Mouse (Mus musculus) embryonic facial prominence, embryonic 13.5 days (tissue): ENCODE data around the gene Ocm. TPM values are rescaled to one million over a fixed set of nuclear protein-coding genes. Genes with fewer than 3 reads are reported as not detected.
"Not testable (repeated sequence)": the region's sequence is repeated elsewhere in the genome, so short reads cannot be mapped to it uniquely, and the experiment has no call there.

Experiments used
- ATAC-seq: fragments of 200-750 bp; cut with Nextera tagmentation; 2 replicates; pipeline ENCODE4 v1.8.0; 2017; ENCODE audit warnings: low read depth; ENCODE audit not compliant: insufficient number of reproducible peaks, insufficient read depth, low FRiP score, low TSS enrichment
- H3K27ac ChIP-seq: fragments of 300-500 bp; sonication (generic); 2 replicates; pipeline ENCODE4 v1.5.1; 2015; ENCODE audit warnings: moderate library complexity, mild to moderate bottlenecking, inconsistent platforms
- H3K27me3 ChIP-seq: fragments of 300-500 bp; sonication (generic); 2 replicates; pipeline ENCODE4 v1.6.1; 2015; ENCODE audit warnings: mild to moderate bottlenecking, inconsistent platforms
- H3K36me3 ChIP-seq: fragments of 300-500 bp; sonication (generic); 2 replicates; pipeline ENCODE4 v1.6.1; 2015; ENCODE audit warnings: mild to moderate bottlenecking, inconsistent platforms
- H3K4me1 ChIP-seq: fragments of 300-500 bp; sonication (generic); 2 replicates; pipeline ENCODE4 v1.6.1; 2015; ENCODE audit warnings: inconsistent platforms
- H3K4me2 ChIP-seq: fragments of 300-500 bp; sonication (generic); 2 replicates; pipeline ENCODE4 v1.6.1; 2015; ENCODE audit warnings: moderate library complexity, mild to moderate bottlenecking, inconsistent platforms
- H3K4me3 ChIP-seq: fragments of 300-500 bp; sonication (generic); 2 replicates; pipeline ENCODE4 v1.5.1; 2015; ENCODE audit warnings: mild to moderate bottlenecking, inconsistent platforms
- H3K9ac ChIP-seq: fragments of 300-500 bp; sonication (generic); 2 replicates; pipeline ENCODE4 v1.6.1; 2015; ENCODE audit warnings: mild to moderate bottlenecking, inconsistent platforms
- H3K9me3 ChIP-seq: fragments of 300-500 bp; sonication (generic); 2 replicates; pipeline ENCODE4 v1.6.1; 2016; ENCODE audit warnings: inconsistent platforms
- WGBS: fragments of 180-500 bp; shearing (Covaris S2); methylation state at CpG from one replicate; pipeline ENCODE4 v1.1.7; 2015; ENCODE audit warnings: mixed read lengths; 5-methylcytosine and 5-hydroxymethylcytosine counted together
- polyA plus RNA-seq: library from polyadenylated mRNA; unstranded; fragments of >200 nt; fragmentation: Nextera tagmentation; extraction: Ambion mirVana; gene quantifications from 2 replicates; pipeline ENCODE4 v1.2.1, GENCODE M21; 2015

The Ocm gene
- polyA plus RNA-seq, 1 experiment from 2014 or later: not detected

DNA sequence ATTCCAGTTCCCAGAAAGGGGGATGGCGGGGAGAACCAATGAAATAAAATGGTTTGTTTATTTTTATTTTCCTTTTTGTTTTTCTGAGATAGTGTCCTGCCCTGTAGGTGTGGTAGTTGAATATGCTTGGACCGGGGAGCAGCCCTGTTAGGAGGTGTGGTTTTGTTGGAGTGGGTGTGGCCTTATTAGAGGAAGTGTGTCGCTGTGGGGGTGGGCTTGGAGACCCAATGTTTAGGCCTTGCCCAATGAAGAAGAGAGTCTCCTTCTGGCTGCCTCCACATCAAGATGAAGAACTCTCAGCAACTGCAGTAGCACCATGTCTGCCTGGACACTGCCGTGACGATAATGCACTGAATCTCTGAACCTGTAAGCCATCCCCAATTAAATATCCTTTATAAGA, 13.4 kb upstream of the Ocm start:
- WGBS: 90% methylated on average over 5 of the region's 5 CpGs
- H3K4me1 ChIP-seq: no peaks in the 10 kb centered on the region
- ATAC-seq: no peak
- no peak overlapping the region for H3K4me2 ChIP-seq
- no peak overlapping the region for H3K27ac ChIP-seq
- no peaks in the 10 kb centered on the region for H3K9me3 ChIP-seq
- no peak overlapping the region for H3K4me3 ChIP-seq
- no peaks in the 10 kb centered on the region for H3K36me3 ChIP-seq
- H3K9ac ChIP-seq: no peak overlapping the region
- no peaks in the 10 kb centered on the region for H3K27me3 ChIP-seq

DNA sequence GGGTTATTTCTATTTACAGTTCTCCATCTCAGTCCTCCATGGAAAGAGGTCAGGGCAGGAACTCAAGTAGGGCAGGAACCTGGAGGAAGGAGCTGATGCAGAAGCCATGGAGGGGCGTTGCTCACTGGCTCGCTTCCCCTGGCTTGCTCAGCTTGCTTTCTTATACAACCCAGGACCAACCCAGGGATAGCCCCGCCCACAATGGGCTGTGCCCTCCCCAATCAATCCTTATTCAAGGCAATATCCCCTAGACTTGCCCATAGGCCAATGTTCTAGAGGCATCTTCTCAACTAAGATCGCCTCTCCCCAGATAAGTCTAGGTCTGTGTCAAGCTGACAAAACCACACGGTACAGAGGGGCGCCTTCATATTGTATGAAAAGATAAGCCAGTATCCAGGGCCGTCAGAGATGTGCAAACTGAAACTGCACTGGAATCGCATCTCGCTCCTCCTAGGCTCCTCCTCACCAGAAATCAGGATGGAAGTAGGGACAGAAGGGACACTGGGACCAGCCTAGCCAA, 12.7 kb upstream of the Ocm start:
- H3K4me3 ChIP-seq: no peak overlapping the region
- no peaks in the 10 kb centered on the region for H3K9me3 ChIP-seq
- H3K36me3 ChIP-seq: no peaks in the 10 kb centered on the region
- no peaks in the 10 kb centered on the region for H3K4me1 ChIP-seq
- no peak overlapping the region for H3K27ac ChIP-seq
- no peak overlapping the region for H3K4me2 ChIP-seq
- H3K9ac ChIP-seq: no peak overlapping the region
- H3K27me3 ChIP-seq: no peaks in the 10 kb centered on the region
- WGBS: 80% methylated on average over 9 of the region's 9 CpGs
- ATAC-seq: no peak

DNA sequence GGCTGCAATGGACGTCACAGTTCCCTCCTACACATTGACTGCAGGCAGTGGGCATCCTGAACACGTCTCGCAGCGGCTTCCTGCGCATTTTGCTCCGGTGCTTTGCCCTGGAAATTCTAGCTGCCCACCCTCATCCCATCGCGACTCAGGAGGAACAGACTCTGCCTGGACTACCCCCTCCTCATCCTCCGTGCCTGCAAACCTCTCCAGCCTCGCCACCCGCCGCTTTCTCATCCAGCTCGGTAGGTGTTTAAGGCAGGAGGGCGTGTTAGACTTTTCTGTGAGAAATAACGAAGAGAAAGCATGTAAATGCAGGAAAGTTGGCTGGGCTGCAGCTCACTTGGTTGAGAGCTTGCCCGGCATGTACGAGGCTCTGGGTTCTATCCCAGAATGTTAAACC, 10.5 kb upstream of the Ocm start:
- Histone ChIP-seq H3K27me3 (no peaks in the 10 kb centered on the region), H3K4me2 (no peak overlapping the region), H3K9me3 (no peaks in the 10 kb centered on the region), H3K4me3 (no peak overlapping the region), H3K27ac (no peak overlapping the region), H3K36me3 (no peaks in the 10 kb centered on the region), H3K9ac (no peak overlapping the region), H3K4me1 (no peaks in the 10 kb centered on the region)
- ATAC-seq: no peak
- 63% methylated on average over 17 of the region's 17 CpGs for WGBS

DNA sequence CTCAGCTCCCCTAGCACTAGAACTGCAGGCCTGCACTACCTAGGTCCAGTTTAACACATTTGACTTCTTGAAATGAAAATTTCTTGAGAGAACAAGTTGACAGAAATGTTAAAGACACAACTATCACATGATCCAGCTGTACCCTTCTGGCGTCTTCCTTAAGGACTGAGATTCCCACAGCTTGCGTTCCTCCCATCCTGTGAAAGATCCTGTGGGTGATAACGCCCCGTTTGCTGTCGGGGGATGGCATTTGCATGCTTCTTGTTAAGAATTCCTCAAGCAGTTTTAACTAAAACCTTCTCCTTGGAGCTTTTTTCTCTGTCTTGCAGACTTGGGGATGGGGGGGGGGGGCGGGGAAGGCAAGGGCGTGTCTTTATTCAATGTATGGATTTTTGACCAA, 8.1 kb upstream of the Ocm start:
- no peaks in the 10 kb centered on the region for H3K36me3 ChIP-seq
- H3K9me3 ChIP-seq: no peaks in the 10 kb centered on the region
- no peaks in the 10 kb centered on the region for H3K27me3 ChIP-seq
- no peaks in the 10 kb centered on the region for H3K4me1 ChIP-seq
- no peak overlapping the region for H3K4me3 ChIP-seq
- H3K9ac ChIP-seq: no peak overlapping the region
- H3K27ac ChIP-seq: no peak overlapping the region
- H3K4me2 ChIP-seq: no peak overlapping the region
- WGBS: 76% methylated on average over 7 of the region's 7 CpGs
- ATAC-seq: no peak

DNA sequence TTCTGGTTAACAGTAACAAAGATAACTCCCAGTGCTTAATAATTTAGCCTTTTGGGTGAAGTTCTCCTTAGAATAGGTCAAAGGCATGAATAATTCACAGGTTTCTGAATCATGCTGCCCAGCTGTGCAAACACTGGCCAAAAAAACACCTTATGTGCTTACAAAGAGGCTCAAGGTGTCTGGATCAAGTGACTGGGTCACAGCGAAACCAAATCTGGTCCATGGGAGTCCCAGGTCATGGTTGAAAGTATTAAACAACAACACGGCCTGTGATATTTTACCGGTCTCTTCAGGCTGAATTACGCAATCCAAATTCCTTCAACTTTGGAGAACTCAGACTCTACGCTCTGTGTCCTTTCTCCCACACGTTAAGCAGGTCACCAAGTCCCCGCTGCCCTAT, 6.0 kb upstream of the Ocm start:
- Histone ChIP-seq H3K27me3 (no peaks in the 10 kb centered on the region), H3K4me3 (no peak overlapping the region), H3K9ac (no peak overlapping the region), H3K27ac (no peak overlapping the region), H3K4me2 (no peak overlapping the region), H3K9me3 (no peaks in the 10 kb centered on the region), H3K4me1 (no peaks in the 10 kb centered on the region), H3K36me3 (no peaks in the 10 kb centered on the region)
- 81% methylated on average over 7 of the region's 7 CpGs for WGBS
- ATAC-seq: no peak

DNA sequence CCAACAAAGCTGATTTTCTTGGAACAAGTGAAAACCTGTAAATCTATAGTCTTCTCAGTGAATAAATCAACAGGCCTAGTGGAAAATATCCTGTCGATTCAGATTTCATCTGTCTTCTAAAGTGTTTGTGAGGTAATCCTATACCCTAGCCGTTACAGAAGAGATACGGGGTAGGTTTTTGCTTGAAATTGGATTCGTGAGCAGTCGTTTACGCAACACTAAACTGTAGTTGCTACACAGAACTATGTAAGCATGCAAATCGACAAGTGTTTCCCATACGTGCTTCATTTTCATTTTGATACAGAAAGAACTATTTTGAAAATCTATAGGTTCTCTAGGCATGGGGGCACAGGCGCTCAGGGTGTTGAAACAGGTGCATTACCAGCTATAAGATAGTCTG, 10.6 kb downstream of the Ocm start:
- Histone ChIP-seq H3K27ac (no peak overlapping the region), H3K4me1 (no peaks in the 10 kb centered on the region; the same call in 1 of the 2 replicates), H3K4me3 (no peak overlapping the region), H3K27me3 (no peaks in the 10 kb centered on the region), H3K36me3 (peaks cover 18% of the 10 kb centered on the region), H3K9ac (no peak overlapping the region), H3K9me3 (no peaks in the 10 kb centered on the region), H3K4me2 (no peak overlapping the region)
- ATAC-seq: no peak
- 84% methylated on average over 9 of the region's 9 CpGs for WGBS

DNA sequence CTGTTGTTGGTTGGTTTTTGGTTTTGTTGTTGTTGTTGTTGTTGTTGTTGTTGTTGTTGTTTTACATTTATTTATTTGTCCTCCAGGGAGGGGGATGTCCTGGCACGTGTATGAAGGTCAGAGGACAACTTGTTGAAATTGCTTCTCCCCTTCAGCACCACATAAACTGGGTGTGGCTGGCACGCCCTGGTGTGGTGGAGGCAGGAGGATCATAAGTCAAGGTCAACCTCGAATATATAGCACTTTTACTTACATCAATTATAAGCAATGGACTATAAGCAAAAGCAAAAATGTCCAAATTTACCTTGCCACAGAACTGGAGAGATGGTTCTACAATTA, 11.2 kb downstream of the Ocm start:
- Histone ChIP-seq H3K4me3 (peak overlapping the region; percentile 77), H3K4me2 (peak overlapping the region; percentile 61)
- WGBS: 78% methylated on average over 3 of the region's 3 CpGs

DNA sequence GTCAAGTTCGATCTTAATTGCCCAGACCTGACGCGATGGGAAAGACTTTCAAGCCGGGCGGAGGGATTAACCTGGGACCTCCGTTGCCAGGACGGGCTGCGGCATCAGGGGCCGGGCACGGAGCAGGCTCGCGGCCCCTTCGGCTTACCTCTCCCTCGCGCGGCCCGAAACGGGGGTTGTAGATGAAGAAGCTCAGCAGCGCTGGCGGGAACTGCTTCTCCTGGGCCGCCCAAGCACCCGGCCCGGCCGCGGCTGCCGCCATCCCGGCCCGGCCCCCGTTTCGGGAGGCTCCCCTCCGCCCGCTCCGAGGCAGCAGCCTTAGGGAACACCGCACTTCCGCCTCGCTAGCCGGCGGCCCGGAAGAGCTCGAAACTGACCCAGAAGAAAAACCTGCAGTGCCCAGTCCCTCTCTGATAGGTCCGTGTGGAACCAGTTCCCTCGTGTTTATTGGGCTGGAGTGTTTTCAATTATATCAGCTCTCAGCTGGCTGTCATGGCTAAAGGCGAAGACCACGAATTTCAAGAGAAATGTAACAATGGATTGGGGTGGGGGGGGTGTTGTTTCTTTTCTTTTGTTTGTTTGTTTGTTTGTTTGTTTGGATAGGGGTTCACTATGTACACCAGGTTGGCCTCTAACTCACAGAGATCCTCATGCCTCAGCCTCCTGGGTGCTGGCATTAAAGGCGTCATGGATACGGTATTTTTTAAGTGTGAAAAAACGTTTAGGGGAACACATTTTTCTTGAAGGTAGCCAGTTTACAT, 11.7 kb downstream of the Ocm start, which contains the start of gene Ccz1:
Ccz1 (minus strand) TSS at position 327 of the 761 bp plus-strand sequence.
- Histone ChIP-seq H3K9me3 (no peaks in the 10 kb centered on the region), H3K27ac (peak within 1 kb of the TSS; percentile 89), H3K9ac (peak within 1 kb of the TSS; percentile 91), H3K36me3 (peaks cover 27% of the 10 kb centered on the region), H3K4me1 (no peaks in the 10 kb centered on the region; the same call in 1 of the 2 replicates), H3K4me3 (peak within 1 kb of the TSS; percentile 77), H3K27me3 (no peaks in the 10 kb centered on the region), H3K4me2 (peak within 1 kb of the TSS; percentile 61)
- peak; percentile 93 for ATAC-seq
- 3% methylated on average over 47 of the region's 47 CpGs for WGBS

More for the DNA sequence above, 11.2 kb downstream of the Ocm start:
- no peak overlapping the region for H3K27ac ChIP-seq
- no peaks in the 10 kb centered on the region for H3K9me3 ChIP-seq
- no peaks in the 10 kb centered on the region; the same call in 1 of the 2 replicates for H3K4me1 ChIP-seq
- no peak overlapping the region for H3K9ac ChIP-seq
- ATAC-seq: no peak
- H3K36me3 ChIP-seq: peaks cover 23% of the 10 kb centered on the region
- H3K27me3 ChIP-seq: no peaks in the 10 kb centered on the region

DNA sequence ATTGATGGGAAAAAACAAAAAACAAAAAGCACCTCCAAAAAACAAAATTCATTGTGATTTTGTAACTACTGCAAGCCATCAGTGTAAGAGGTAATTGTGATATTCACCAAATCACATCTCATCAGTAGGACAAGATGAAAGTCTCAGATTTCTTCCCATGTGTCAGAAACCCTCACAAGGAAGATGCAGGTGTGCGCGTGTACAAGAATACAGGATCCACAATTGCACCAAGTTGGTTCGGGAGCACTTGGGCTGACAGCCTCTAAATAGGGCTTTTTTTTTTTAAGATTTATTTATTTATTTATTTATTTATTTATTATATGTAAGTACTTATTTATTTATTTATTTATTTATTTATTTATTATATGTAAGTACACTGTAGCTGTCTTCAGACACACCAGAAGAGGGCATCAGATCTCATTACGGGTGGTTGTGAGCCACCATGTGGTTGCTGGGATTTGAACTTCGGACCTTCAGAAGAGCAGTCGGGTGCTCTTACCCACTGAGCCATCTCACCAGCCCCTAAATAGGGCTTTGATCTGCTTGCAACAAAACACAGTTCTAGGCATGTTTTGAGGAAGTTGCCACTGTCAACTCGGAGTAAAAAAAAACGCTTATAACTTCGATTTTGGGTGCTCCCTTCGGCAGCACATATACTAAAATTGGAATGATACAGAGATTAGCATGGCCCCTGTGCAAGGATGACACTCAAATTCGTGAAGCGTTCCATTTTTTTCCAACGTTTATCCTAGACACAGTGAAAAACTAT, 12.9 kb downstream of the Ocm start:
- Histone ChIP-seq H3K4me3 (peak overlapping the region; percentile 77), H3K9ac (peak overlapping the region; percentile 49; the same call in 1 of the 2 replicates), H3K36me3 (peaks cover 39% of the 10 kb centered on the region), H3K4me2 (peak overlapping the region; percentile 61)
- WGBS: 66% methylated on average over 13 of the region's 13 CpGs
- H3K4me1 ChIP-seq, H3K9me3 ChIP-seq, H3K27ac ChIP-seq, H3K27me3 ChIP-seq, ATAC-seq: not testable (repeated sequence)

DNA sequence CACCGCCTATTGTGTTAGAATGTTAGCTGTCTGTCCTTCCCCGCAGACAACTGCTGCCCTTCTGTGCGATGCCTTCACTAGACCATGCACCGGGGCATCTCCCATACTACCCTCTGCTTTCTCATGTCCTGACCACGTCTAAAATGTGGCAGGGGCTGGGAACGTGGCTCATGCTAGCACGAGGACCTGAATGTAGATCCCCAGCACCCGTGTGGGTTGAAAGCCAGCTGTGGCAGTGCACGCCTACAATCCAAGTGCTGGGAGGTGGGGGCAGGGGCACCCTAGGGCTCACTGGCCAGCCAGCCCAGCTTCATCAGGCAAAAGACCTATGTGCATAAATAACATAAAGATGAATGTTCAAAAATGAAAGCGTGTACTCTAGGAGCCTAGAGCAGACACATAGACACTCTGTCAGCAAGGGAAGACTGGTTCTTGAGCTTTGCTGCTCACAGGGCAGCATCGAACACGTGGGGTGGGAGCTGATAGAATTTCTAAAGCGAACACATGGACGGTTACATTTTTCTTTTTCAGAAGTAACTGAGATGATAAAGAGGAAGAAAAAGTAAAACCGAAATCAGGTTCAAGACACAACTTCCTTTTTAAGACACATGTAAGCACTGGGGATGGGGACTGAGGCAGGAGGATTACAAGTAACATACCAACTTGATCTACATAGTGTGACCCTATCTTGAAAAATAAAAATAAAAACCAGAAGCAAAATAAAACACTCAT, 23.8 kb downstream of the Ocm start:
- Histone ChIP-seq H3K9ac (no peak overlapping the region), H3K27me3 (no peaks in the 10 kb centered on the region), H3K9me3 (no peaks in the 10 kb centered on the region), H3K27ac (no peak overlapping the region), H3K4me3 (no peak overlapping the region), H3K36me3 (peaks cover 91% of the 10 kb centered on the region), H3K4me2 (no peak overlapping the region), H3K4me1 (no peaks in the 10 kb centered on the region)
- ATAC-seq: no peak
- WGBS: 93% methylated on average over 15 of the region's 15 CpGs

DNA sequence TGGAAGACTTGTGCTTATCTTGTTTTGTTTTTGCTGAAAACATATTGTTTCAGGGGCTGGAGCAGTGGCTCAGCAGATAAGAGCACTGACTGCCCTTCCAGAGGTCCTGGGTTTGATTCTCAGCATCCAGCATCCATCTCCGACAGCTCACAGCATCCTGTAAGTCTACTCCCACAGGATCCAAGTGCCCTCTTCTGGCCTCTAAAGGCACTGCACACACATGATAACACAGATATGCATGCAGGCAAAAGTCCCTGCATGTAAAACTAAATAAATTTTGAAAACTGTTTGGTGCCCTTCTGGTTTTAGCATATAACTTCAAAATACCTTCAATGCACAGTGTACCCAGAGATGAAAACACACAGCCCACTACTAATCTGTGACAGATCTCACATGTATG, 27.1 kb downstream of the Ocm start:
- Histone ChIP-seq H3K4me3 (no peak overlapping the region), H3K27me3 (no peaks in the 10 kb centered on the region), H3K9ac (no peak overlapping the region), H3K4me2 (no peak overlapping the region), H3K36me3 (peaks cover 94% of the 10 kb centered on the region), H3K27ac (no peak overlapping the region), H3K4me1 (no peaks in the 10 kb centered on the region), H3K9me3 (no peaks in the 10 kb centered on the region)
- ATAC-seq: no peak
- WGBS: 88% methylated on average over 1 of the region's 1 CpGs
